Mouse (Mus musculus) kidney, adult 2 months (tissue): ENCODE results near the gene BC049352. TPM values are rescaled to one million over a fixed set of nuclear protein-coding genes. Genes with fewer than 3 reads are reported as not detected.
A peak's percentile ranks its signal among the peaks of the same experiment; 100 is the strongest.

Experiments used
- DNase-seq: peaks from one replicate; pipeline ENCODE4 v3.0.0; 2021
- H3K27ac ChIP-seq: fragments of 200-500 bp; 2 replicates; pipeline ENCODE4 v1.5.1; 2012; ENCODE audit warnings: low read depth, low read length, control low read depth, inconsistent platforms; ENCODE audit not compliant: insufficient read depth
- H3K27me3 ChIP-seq: fragments of 200-500 bp; replicated peaks from 2 replicates; pipeline ENCODE4 v1.6.1; 2012; ENCODE audit warnings: mild to moderate bottlenecking, moderate library complexity, low read length, inconsistent platforms; ENCODE audit not compliant: control insufficient read depth, insufficient read depth
- H3K36me3 ChIP-seq: fragments of 200-500 bp; 2 replicates; pipeline ENCODE4 v1.6.1; 2012; ENCODE audit warnings: mild to moderate bottlenecking, moderate library complexity, low read length, inconsistent platforms; ENCODE audit not compliant: control insufficient read depth, insufficient read depth
- H3K4me1 ChIP-seq: fragments of 200-500 bp; 2 replicates; pipeline ENCODE4 v1.6.1; 2011; ENCODE audit warnings: low read length; ENCODE audit not compliant: control insufficient read depth, insufficient read depth
- H3K4me3 ChIP-seq: fragments of 200-500 bp; 2 replicates; pipeline ENCODE4 v1.5.1; 2011; ENCODE audit warnings: mild to moderate bottlenecking, low read depth, low read length, control low read depth; ENCODE audit not compliant: insufficient read depth
- CTCF ChIP-seq: fragments of 200-500 bp; conservative IDR thresholded peaks from 2 replicates; pipeline ENCODE4 v1.5.1; 2011; ENCODE audit warnings: low read depth, mild to moderate bottlenecking, control low read depth, low read length, moderate library complexity, mixed read lengths; ENCODE audit not compliant: insufficient read depth, insufficient read length
- POLR2A ChIP-seq: fragments of 200-500 bp; IDR thresholded peaks from one replicate; pipeline ENCODE4 v1.6.1; 2011; ENCODE audit warnings: low read depth, low read length, control low read depth
- WGBS: fragments of 180-500 bp; shearing (Covaris S2); methylation state at CpG from one replicate; pipeline ENCODE4 v1.1.7; 2018; 5-methylcytosine and 5-hydroxymethylcytosine counted together
- polyA plus RNA-seq: library from polyadenylated mRNA; depleted of rRNA; stranded (reverse); fragments of >200 nt; gene quantifications from 2 replicates; pipeline ENCODE4 v1.2.3, GENCODE M21; 2012

Gene BC049352
- polyA plus RNA-seq, 1 experiment, result 2.9 TPM

GRCm38 (mm10) chr9:45142686-45143085, 39.1 kb upstream of the BC049352 start:
- TF ChIP-seq POLR2A, result no peak
- no peak for TF ChIP-seq CTCF
- H3K27ac ChIP-seq, result peak overlapping the region; percentile 86
- peak; percentile 80 for DNase-seq
- H3K36me3 ChIP-seq, result no peaks in the 10 kb centered on the region
- peaks cover 3% of the 10 kb centered on the region; the same call in 1 of the 2 replicates for H3K4me1 ChIP-seq
- H3K27me3 ChIP-seq, result peaks cover 4% of the 10 kb centered on the region; the same call in 1 of the 2 replicates
- H3K4me3 ChIP-seq, result no peak overlapping the region
- WGBS, result 22% methylated on average over 3 of the region's 3 CpGs

GRCm38 (mm10) chr9:45145533-45146266, 36.1 kb upstream of the BC049352 start:
- WGBS, result 3% methylated on average over 27 of the region's 27 CpGs
- peak; percentile 35 for DNase-seq
- Histone ChIP-seq H3K36me3 (no peaks in the 10 kb centered on the region), H3K4me3 (peak overlapping the region; percentile 18), H3K4me1 (peaks cover 3% of the 10 kb centered on the region; the same call in 1 of the 2 replicates), H3K27ac (peak overlapping the region; percentile 11; the same call in 1 of the 2 replicates), H3K27me3 (no peaks in the 10 kb centered on the region)
- TF ChIP-seq CTCF (no peak), POLR2A (no peak)

- Histone ChIP-seq H3K36me3 (no peaks in the 10 kb centered on the region), H3K4me1 (peaks cover 3% of the 10 kb centered on the region; the same call in 1 of the 2 replicates), H3K27me3 (no peaks in the 10 kb centered on the region), H3K27ac (no peak overlapping the region), H3K4me3 (peak overlapping the region; percentile 18)
- WGBS, result 0% methylated on average over 5 of the region's 5 CpGs
- DNase-seq, result peak; percentile 72
- TF ChIP-seq POLR2A (no peak), CTCF (peak; percentile 70)
Observed at GRCm38 (mm10) chr9:45146267-45146597, 35.6 kb upstream of the BC049352 start.

- 47% methylated on average over 1 of the region's 1 CpGs for WGBS
- no peak overlapping the region for H3K27ac ChIP-seq
- H3K27me3 ChIP-seq, result no peaks in the 10 kb centered on the region
- no peak overlapping the region for H3K4me3 ChIP-seq
- no peaks in the 10 kb centered on the region for H3K36me3 ChIP-seq
- H3K4me1 ChIP-seq, result 0 out of 2 replicates have a peak, but pooled peaks cover 3% of the 10 kb centered on the region
- no peak for DNase-seq
- TF ChIP-seq CTCF (no peak), POLR2A (no peak)
Observed at GRCm38 (mm10) chr9:45150933-45151332, 30.9 kb upstream of the BC049352 start.

GRCm38 (mm10) chr9:45153361-45153760, 28.4 kb upstream of the BC049352 start:
- H3K4me1 ChIP-seq, result no peaks in the 10 kb centered on the region
- 38% methylated on average over 7 of the region's 7 CpGs for WGBS
- no peak overlapping the region for H3K4me3 ChIP-seq
- TF ChIP-seq CTCF, result no peak
- no peak for TF ChIP-seq POLR2A
- no peak for DNase-seq
- H3K27me3 ChIP-seq, result no peaks in the 10 kb centered on the region
- no peaks in the 10 kb centered on the region for H3K36me3 ChIP-seq
- H3K27ac ChIP-seq, result no peak overlapping the region

GRCm38 (mm10) chr9:45167903-45168302, 13.9 kb upstream of the BC049352 start:
- 71% methylated on average over 5 of the region's 5 CpGs for WGBS
- Histone ChIP-seq H3K4me1 (no peaks in the 10 kb centered on the region), H3K36me3 (no peaks in the 10 kb centered on the region), H3K4me3 (no peak overlapping the region), H3K27me3 (no peaks in the 10 kb centered on the region), H3K27ac (no peak overlapping the region)
- no peak for TF ChIP-seq POLR2A
- no peak for TF ChIP-seq CTCF
- DNase-seq, result no peak

GRCm38 (mm10) chr9:45170150-45170549, 11.7 kb upstream of the BC049352 start:
- H3K27me3 ChIP-seq, result no peaks in the 10 kb centered on the region
- TF ChIP-seq CTCF, result no peak
- no peak for TF ChIP-seq POLR2A
- H3K4me1 ChIP-seq, result no peaks in the 10 kb centered on the region
- H3K4me3 ChIP-seq, result no peak overlapping the region
- H3K36me3 ChIP-seq, result no peaks in the 10 kb centered on the region
- no peak overlapping the region for H3K27ac ChIP-seq
- DNase-seq, result no peak
- WGBS, result 91% methylated on average over 5 of the region's 5 CpGs
